Mouse (Mus musculus) limb, embryonic 14.5 days (tissue): ENCODE measurements around the gene Dcaf10. TPM values are rescaled to one million over a fixed set of nuclear protein-coding genes. Genes with fewer than 3 reads are reported as not detected.

Experiments used
- ATAC-seq: fragments of 200-750 bp; cut with Nextera tagmentation; 2 replicates; pipeline ENCODE4 v1.8.0; 2017; ENCODE audit warnings: low read depth, moderate number of reproducible peaks, moderate TSS enrichment; ENCODE audit not compliant: low FRiP score
- DNase-seq: peaks from one replicate; pipeline ENCODE4 v3.0.0-alpha.2; 2015; ENCODE audit warnings: low spot score
- H3K27ac ChIP-seq: fragments of 300-500 bp; sonication (generic); replicated peaks from 2 replicates; pipeline ENCODE4 v1.5.1; 2014; ENCODE audit warnings: low read depth, mild to moderate bottlenecking, low read length, moderate library complexity, mixed read lengths
- H3K27me3 ChIP-seq: fragments of 300-500 bp; sonication (generic); 2 replicates; pipeline ENCODE4 v1.6.1; 2014; ENCODE audit warnings: low read length, mixed read lengths; ENCODE audit not compliant: control insufficient read depth, insufficient read depth
- H3K36me3 ChIP-seq: fragments of 300-500 bp; sonication (generic); 2 replicates; pipeline ENCODE4 v1.6.1; 2014; ENCODE audit warnings: mild to moderate bottlenecking, low read length, moderate library complexity, mixed read lengths; ENCODE audit not compliant: control insufficient read depth, insufficient read depth
- H3K4me1 ChIP-seq: fragments of 300-500 bp; sonication (generic); 2 replicates; pipeline ENCODE4 v1.6.1; 2014; ENCODE audit warnings: antibody characterized with exemption, low read length, mixed read lengths; ENCODE audit not compliant: control insufficient read depth, insufficient read depth
- H3K4me2 ChIP-seq: fragments of 300-500 bp; sonication (generic); replicated peaks from 2 replicates; pipeline ENCODE4 v1.6.1; 2014; ENCODE audit warnings: low read depth, mild to moderate bottlenecking, low read length, moderate library complexity; ENCODE audit not compliant: severe bottlenecking
- H3K4me3 ChIP-seq: fragments of 300-500 bp; sonication (generic); replicated peaks from 2 replicates; pipeline ENCODE4 v1.5.1; 2014; ENCODE audit warnings: low read length
- H3K9ac ChIP-seq: fragments of 300-500 bp; sonication (generic); 2 replicates; pipeline ENCODE4 v1.6.1; 2014; ENCODE audit warnings: mild to moderate bottlenecking, low read depth, low read length, moderate library complexity; ENCODE audit not compliant: severe bottlenecking
- H3K9me3 ChIP-seq: fragments of 300-500 bp; sonication (generic); 2 replicates; pipeline ENCODE4 v1.6.1; 2016; ENCODE audit warnings: low read length; ENCODE audit not compliant: control insufficient read depth
- POLR2A ChIP-seq: fragments of 200-500 bp; IDR thresholded peaks from 2 replicates; pipeline ENCODE4 v1.8.0; 2012; ENCODE audit warnings: inconsistent platforms, mild to moderate bottlenecking, moderate library complexity, borderline replicate concordance; ENCODE audit not compliant: insufficient read depth, insufficient read length; ENCODE audit errors: extremely low read depth
- WGBS: fragments of 180-500 bp; shearing (Covaris S2); extraction: QIAGEN DNeasy Blood & Tissue Kit; methylation state at CpG from one replicate; pipeline ENCODE4 v1.1.7; 2014; 5-methylcytosine and 5-hydroxymethylcytosine counted together
- microRNA-seq: library from miRNA; unstranded; fragments of <30 nt; microRNA quantifications from one replicate; pipeline ENCODE4, GENCODE M21; 2016
- polyA plus RNA-seq, 2 experiments: library from polyadenylated mRNA; depleted of rRNA in 1 of 2; stranded (reverse) in 1 of 2; unstranded in 1 of 2; fragments of >200 nt; fragmentation: Nextera tagmentation in 1 of 2; extraction: Ambion mirVana in 1 of 2; gene quantifications; 2 replicates each; pipeline versions ENCODE4 v1.2.1 to v1.2.3; 2012 to 2014

The Dcaf10 gene
- polyA plus RNA-seq, 2 experiments, result 17.6 to 19.0 TPM

DNA sequence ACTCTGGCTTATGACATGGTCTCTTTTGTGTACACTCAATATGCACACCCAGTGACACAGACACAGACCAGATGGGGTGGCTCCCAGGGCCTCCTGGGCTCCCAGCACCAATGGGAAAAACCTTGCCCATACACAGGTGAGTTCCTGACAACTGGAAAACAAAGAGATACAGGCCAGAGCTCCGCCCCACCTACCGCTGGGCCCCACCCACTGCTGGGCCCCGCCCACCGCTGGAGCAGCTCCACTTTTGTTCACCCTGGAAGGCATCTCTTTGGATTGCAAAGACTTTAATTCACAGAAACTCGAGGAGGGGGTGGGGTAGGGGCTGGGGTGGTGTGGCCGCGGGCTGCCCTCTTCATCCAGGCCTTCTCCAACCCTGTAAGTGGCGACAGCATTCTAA, 81.5 kb downstream of the Dcaf10 start:
- Histone ChIP-seq H3K9me3 (no peaks in the 10 kb centered on the region), H3K4me1 (no peaks in the 10 kb centered on the region), H3K4me2 (no peak overlapping the region), H3K9ac (no peak overlapping the region), H3K36me3 (no peaks in the 10 kb centered on the region), H3K4me3 (no peak overlapping the region), H3K27me3 (no peaks in the 10 kb centered on the region), H3K27ac (no peak overlapping the region)
- no peak for DNase-seq
- WGBS, result 41% methylated on average over 8 of the region's 8 CpGs
- ATAC-seq, result no peak
- TF ChIP-seq POLR2A, result no peak

DNA sequence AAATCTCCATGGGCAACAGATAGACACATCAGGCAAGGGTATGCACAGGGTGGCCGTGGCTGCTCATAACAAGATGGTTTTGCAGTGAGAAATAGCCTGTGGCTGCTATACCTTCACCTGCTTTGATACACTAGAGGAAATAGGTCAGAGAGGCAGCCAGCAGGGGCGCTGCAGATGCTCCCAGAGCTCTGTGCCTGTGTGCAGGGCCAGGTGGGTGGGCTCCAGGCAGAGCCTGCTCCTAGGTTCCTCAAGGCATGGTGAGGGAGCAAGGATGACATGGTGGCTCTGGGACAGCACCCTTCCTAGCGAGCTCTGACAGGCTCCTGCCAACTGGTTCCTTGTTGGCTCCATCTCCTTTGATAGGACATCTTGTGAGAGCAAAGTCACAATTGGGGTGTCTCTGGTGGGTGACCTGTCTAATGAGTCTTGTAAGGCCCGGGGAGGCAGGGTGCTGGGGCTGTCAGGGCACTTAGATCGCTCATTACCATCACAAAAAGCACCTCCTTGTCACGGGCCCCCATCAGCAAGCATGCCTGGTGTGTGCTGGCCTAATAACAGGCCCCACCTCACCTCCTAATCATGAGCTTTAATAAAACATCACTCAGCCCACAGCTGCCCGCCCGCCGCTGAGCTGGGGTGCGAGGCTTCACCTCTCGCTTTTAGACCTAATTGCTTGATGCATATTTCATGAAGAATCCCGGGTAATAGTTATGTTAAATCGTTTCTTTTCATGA, 85.0 kb downstream of the Dcaf10 start:
- TF ChIP-seq POLR2A, result no peak
- Histone ChIP-seq H3K9ac (no peak overlapping the region), H3K4me1 (no peaks in the 10 kb centered on the region), H3K27ac (no peak overlapping the region), H3K4me2 (no peak overlapping the region), H3K27me3 (no peaks in the 10 kb centered on the region), H3K4me3 (no peak overlapping the region), H3K36me3 (no peaks in the 10 kb centered on the region; the same call in 1 of the 2 replicates), H3K9me3 (no peaks in the 10 kb centered on the region)
- no peak for DNase-seq
- ATAC-seq, result no peak
- 40% methylated on average over 13 of the region's 13 CpGs for WGBS

Small RNA genes within 50 kb of the gene (microRNA-seq; reads per million reads assigned to microRNA genes)
- gene Gm25692, result not detected

Other genes starting within 250 kb of the Dcaf10 start
- 152 and 176 TPM in 2 replicates for gene Tomm5, start 234.0 kb upstream of the Dcaf10 start, polyA plus RNA-seq (2012; rRNA removed)
- gene Tomm5, start 234.0 kb upstream of the Dcaf10 start, polyA plus RNA-seq (2014; fragmentation: Nextera tagmentation; extraction: Ambion mirVana), result 227 and 255 TPM in 2 replicates
- gene Frmpd1, start 157.2 kb upstream of the Dcaf10 start, polyA plus RNA-seq (2012; rRNA removed), result 5.0 and 5.5 TPM in 2 replicates
- gene Frmpd1, start 157.2 kb upstream of the Dcaf10 start, polyA plus RNA-seq (2014; fragmentation: Nextera tagmentation; extraction: Ambion mirVana), result 4.0 and 5.0 TPM in 2 replicates
- 7.1 and 10.1 TPM in 2 replicates for gene Trmt10b, start 45.0 kb upstream of the Dcaf10 start, polyA plus RNA-seq (2012; rRNA removed)
- 16.2 and 18.5 TPM in 2 replicates for gene Trmt10b, start 45.0 kb upstream of the Dcaf10 start, polyA plus RNA-seq (2014; fragmentation: Nextera tagmentation; extraction: Ambion mirVana)
- 47.7 and 50.4 TPM in 2 replicates for gene Exosc3, start 631 bp downstream of the Dcaf10 start, polyA plus RNA-seq (2012; rRNA removed)
- gene Exosc3, start 631 bp downstream of the Dcaf10 start, polyA plus RNA-seq (2014; fragmentation: Nextera tagmentation; extraction: Ambion mirVana), result 66.1 and 66.6 TPM in 2 replicates
- 85.5 and 122 TPM in 2 replicates for gene Slc25a51, start 66.7 kb downstream of the Dcaf10 start, polyA plus RNA-seq (2012; rRNA removed)
- gene Slc25a51, start 66.7 kb downstream of the Dcaf10 start, polyA plus RNA-seq (2014; fragmentation: Nextera tagmentation; extraction: Ambion mirVana), result 41.5 and 45.1 TPM in 2 replicates
- gene Shb, start 190.4 kb downstream of the Dcaf10 start, polyA plus RNA-seq (2012; rRNA removed), result 19.0 and 20.9 TPM in 2 replicates
- 9.2 and 10.6 TPM in 2 replicates for gene Shb, start 190.4 kb downstream of the Dcaf10 start, polyA plus RNA-seq (2014; fragmentation: Nextera tagmentation; extraction: Ambion mirVana)